12 mouse cellular contexts compared by ENCODE assay signal in genomic region chrX:6475177-6475576, GRCm38 (mm10).
DNase-seq lines count a peak whose midpoint lies in the region; ATAC-seq and TF ChIP-seq lines count a peak whose summit lies in the region.
"Had no signal": no experiment of that assay in that cellular context is flagged by ENCODE, and none has a peak within 500 bp of the region (broad histone marks: within the 10 kb centered on the region; RNA-seq: fewer than 3 reads in every experiment).

No protein-coding gene starts in this region.

- TF ChIP-seq POLR2A in kidney, adult 2 months (IDR thresholded peaks at IDR 0.05; ENCODE audit: low read depth, low read length) = no peak

- peak; percentile 15 for DNase-seq in embryonic facial prominence, embryonic 14.5 days (ENCODE audit: low spot score)
- no peak for DNase-seq in embryonic facial prominence, embryonic 10.5 days (ENCODE audit: low spot score)
- peak; percentile 34 for DNase-seq in kidney, adult 2 months
- no peak for DNase-seq in kidney, adult 8-10 months
- DNase-seq in midbrain, postnatal 0 days (ENCODE audit: low spot score) = peak; percentile 21
- no peak for DNase-seq in stomach, postnatal 0 days (ENCODE audit: low spot score)
- DNase-seq in Muller cell, postnatal 12 days (ENCODE audit: inconsistent ontology term) = no peak
- DNase-seq: cerebellum, postnatal 36 days; kidney, postnatal 25 days had no signal

- no peak overlapping the region for H3K4me2 ChIP-seq in embryonic facial prominence, embryonic 14.5 days (ENCODE audit: low read depth, low read length)
- H3K4me2 ChIP-seq in midbrain, postnatal 0 days (ENCODE audit: low read depth, low read length, poor library complexity, severe bottlenecking) = no peak overlapping the region
- H3K4me2 ChIP-seq in midbrain, embryonic 15.5 days = no peak overlapping the region
- H3K4me2 ChIP-seq in stomach, postnatal 0 days (replicated peaks; ENCODE audit: low read depth) = no peak overlapping the region
- H3K4me2 ChIP-seq: forebrain, embryonic 13.5 days; hindbrain, embryonic 15.5 days had no signal

- no peak for TF ChIP-seq CTCF in kidney, adult 2 months (conservative IDR thresholded peaks at IDR 0.05; ENCODE audit: insufficient read depth, insufficient read length, low read depth, low read length)
- peak; percentile 67 for TF ChIP-seq CTCF in midbrain, postnatal 0 days (IDR thresholded peaks at IDR 0.05)
- peak; percentile 71 for TF ChIP-seq CTCF in stomach, postnatal 0 days (IDR thresholded peaks at IDR 0.05; ENCODE audit: low read depth)

- TF ChIP-seq EP300 in stomach, postnatal 0 days (optimal IDR thresholded peaks at IDR 0.05) = no peak

- no peak overlapping the region for H3K4me3 ChIP-seq in embryonic facial prominence, embryonic 14.5 days (ENCODE audit: low read depth, low read length)
- H3K4me3 ChIP-seq in embryonic facial prominence, embryonic 10.5 days = no peak overlapping the region
- H3K4me3 ChIP-seq in kidney, adult 2 months (ENCODE audit: insufficient read depth, low read depth, low read length) = no peak overlapping the region
- H3K4me3 ChIP-seq in midbrain, postnatal 0 days (ENCODE audit: low read depth, low read length) = no peak overlapping the region
- H3K4me3 ChIP-seq in midbrain, embryonic 15.5 days = no peak overlapping the region
- H3K4me3 ChIP-seq in stomach, postnatal 0 days (ENCODE audit: low read depth, low read length) = no peak overlapping the region
- H3K4me3 ChIP-seq: forebrain, embryonic 13.5 days; hindbrain, embryonic 15.5 days had no signal

- H3K9me3 ChIP-seq in embryonic facial prominence, embryonic 14.5 days (ENCODE audit: control insufficient read depth, low read length) = no peaks in the 10 kb centered on the region
- no peaks in the 10 kb centered on the region for H3K9me3 ChIP-seq in embryonic facial prominence, embryonic 10.5 days
- H3K9me3 ChIP-seq in midbrain, postnatal 0 days (ENCODE audit: low read length) = no peaks in the 10 kb centered on the region
- no peaks in the 10 kb centered on the region for H3K9me3 ChIP-seq in midbrain, embryonic 15.5 days
- H3K9me3 ChIP-seq in stomach, postnatal 0 days (ENCODE audit: control insufficient read depth, low read length) = no peaks in the 10 kb centered on the region
- H3K9me3 ChIP-seq: forebrain, embryonic 13.5 days; hindbrain, embryonic 15.5 days had no signal

- WGBS in embryonic facial prominence, embryonic 14.5 days = 35% methylated on average over 1 of the region's 1 CpGs
- 50% methylated on average over 1 of the region's 1 CpGs for WGBS in embryonic facial prominence, embryonic 10.5 days
- WGBS in kidney, adult 2 months = 13% methylated on average over 1 of the region's 1 CpGs
- 22% methylated on average over 1 of the region's 1 CpGs for WGBS in midbrain, postnatal 0 days
- WGBS in midbrain, embryonic 15.5 days = 15% methylated on average over 1 of the region's 1 CpGs
- 16% methylated on average over 1 of the region's 1 CpGs for WGBS in stomach, postnatal 0 days

- H3K27me3 ChIP-seq in embryonic facial prominence, embryonic 14.5 days (replicated peaks; ENCODE audit: control insufficient read depth, insufficient read depth, low read length) = no peaks in the 10 kb centered on the region
- H3K27me3 ChIP-seq in embryonic facial prominence, embryonic 10.5 days (replicated peaks; ENCODE audit: low read depth, poor library complexity, severe bottlenecking) = no peaks in the 10 kb centered on the region
- no peaks in the 10 kb centered on the region for H3K27me3 ChIP-seq in kidney, adult 2 months (replicated peaks; ENCODE audit: control insufficient read depth, insufficient read depth, low read length)
- H3K27me3 ChIP-seq in midbrain, postnatal 0 days (ENCODE audit: insufficient read depth, low read length) = no peaks in the 10 kb centered on the region
- no peaks in the 10 kb centered on the region for H3K27me3 ChIP-seq in midbrain, embryonic 15.5 days (replicated peaks)
- H3K27me3 ChIP-seq in stomach, postnatal 0 days (ENCODE audit: control insufficient read depth, insufficient read depth, low read length) = no peaks in the 10 kb centered on the region
- H3K27me3 ChIP-seq: forebrain, embryonic 13.5 days; hindbrain, embryonic 15.5 days had no signal

- H3K4me1 ChIP-seq in embryonic facial prominence, embryonic 14.5 days (ENCODE audit: control insufficient read depth, insufficient read depth, low read length) = no peaks in the 10 kb centered on the region
- no peaks in the 10 kb centered on the region for H3K4me1 ChIP-seq in embryonic facial prominence, embryonic 10.5 days
- no peaks in the 10 kb centered on the region; the same call in 1 of the 2 replicates for H3K4me1 ChIP-seq in kidney, adult 2 months (ENCODE audit: control insufficient read depth, insufficient read depth, low read length)
- no peaks in the 10 kb centered on the region for H3K4me1 ChIP-seq in midbrain, postnatal 0 days (ENCODE audit: insufficient read depth, low read length)
- H3K4me1 ChIP-seq in midbrain, embryonic 15.5 days = no peaks in the 10 kb centered on the region
- H3K4me1 ChIP-seq in stomach, postnatal 0 days (replicated peaks; ENCODE audit: control insufficient read depth, insufficient read depth) = no peaks in the 10 kb centered on the region
- H3K4me1 ChIP-seq: forebrain, embryonic 13.5 days; hindbrain, embryonic 15.5 days had no signal

- no peak overlapping the region for H3K27ac ChIP-seq in embryonic facial prominence, embryonic 14.5 days (replicated peaks; ENCODE audit: low read depth, low read length)
- H3K27ac ChIP-seq in embryonic facial prominence, embryonic 10.5 days (replicated peaks) = no peak overlapping the region
- H3K27ac ChIP-seq in kidney, adult 2 months (ENCODE audit: insufficient read depth, low read depth, low read length) = no peak overlapping the region
- H3K27ac ChIP-seq in midbrain, postnatal 0 days (ENCODE audit: low read depth, low read length) = no peak overlapping the region
- no peak overlapping the region for H3K27ac ChIP-seq in midbrain, embryonic 15.5 days
- H3K27ac ChIP-seq in stomach, postnatal 0 days (replicated peaks) = no peak overlapping the region
- H3K27ac ChIP-seq: forebrain, embryonic 13.5 days; hindbrain, embryonic 15.5 days had no signal

- no peaks in the 10 kb centered on the region for H3K36me3 ChIP-seq in embryonic facial prominence, embryonic 14.5 days (ENCODE audit: control insufficient read depth, insufficient read depth, low read length)
- no peaks in the 10 kb centered on the region for H3K36me3 ChIP-seq in embryonic facial prominence, embryonic 10.5 days (replicated peaks)
- H3K36me3 ChIP-seq in kidney, adult 2 months (ENCODE audit: control insufficient read depth, insufficient read depth, low read length) = no peaks in the 10 kb centered on the region
- no peaks in the 10 kb centered on the region for H3K36me3 ChIP-seq in midbrain, postnatal 0 days (ENCODE audit: insufficient read depth, low read length)
- H3K36me3 ChIP-seq in midbrain, embryonic 15.5 days (replicated peaks) = no peaks in the 10 kb centered on the region
- no peaks in the 10 kb centered on the region for H3K36me3 ChIP-seq in stomach, postnatal 0 days (ENCODE audit: control insufficient read depth, insufficient read depth, low read length)
- H3K36me3 ChIP-seq: hindbrain, embryonic 15.5 days had no signal

- ATAC-seq in embryonic facial prominence, embryonic 14.5 days (ENCODE audit: low read depth) = no peak
- ATAC-seq in midbrain, postnatal 0 days (ENCODE audit: low FRiP score) = no peak
- ATAC-seq in midbrain, embryonic 15.5 days (replicated peaks) = no peak
- ATAC-seq in stomach, postnatal 0 days (ENCODE audit: low FRiP score, low TSS enrichment) = no peak
- ATAC-seq: forebrain, embryonic 13.5 days had no signal

- H3K9ac ChIP-seq in embryonic facial prominence, embryonic 14.5 days (ENCODE audit: low read depth, low read length) = no peak overlapping the region
- H3K9ac ChIP-seq in midbrain, postnatal 0 days (replicated peaks; ENCODE audit: low read length, poor library complexity, severe bottlenecking) = no peak overlapping the region
- H3K9ac ChIP-seq in midbrain, embryonic 15.5 days = no peak overlapping the region
- H3K9ac ChIP-seq in stomach, postnatal 0 days (ENCODE audit: low read length) = no peak overlapping the region
- H3K9ac ChIP-seq: forebrain, embryonic 13.5 days; hindbrain, embryonic 15.5 days had no signal

Comparison
In these comparisons a context has a peak if more than half of its experiments do, and no peak if none do; other contexts are left out.
1. DNase-seq: peak in embryonic facial prominence, embryonic 14.5 days (single experiment), kidney, adult 2 months (single experiment) and midbrain, postnatal 0 days (single experiment); none in embryonic facial prominence, embryonic 10.5 days (single experiment), kidney, adult 8-10 months (0 of 2), stomach, postnatal 0 days (single experiment) and Muller cell, postnatal 12 days (single experiment).